Mouse (Mus musculus) hematopoietic stem cell, adult 5-6 weeks (primary cell): ENCODE data around the gene Nfkbid. TPM values are rescaled to one million over a fixed set of nuclear protein-coding genes. Genes with fewer than 3 reads are reported as not detected.
A peak's percentile ranks its signal among the peaks of the same experiment; 100 is the strongest.
"Not testable (repeated sequence)": the region's sequence is repeated elsewhere in the genome, so short reads cannot be mapped to it uniquely, and the experiment has no call there.

ENCODE experiments used
- ATAC-seq, 2 experiments: fragments of 125-278 bp in 1 of 2; replicated peaks in 1 of 2; 2 replicates each; pipeline ENCODE4 v1.8.0; 2016 to 2017; ENCODE audit warnings: inconsistent platforms in 2 of 2, mild to moderate bottlenecking in 2 of 2, moderate number of reproducible peaks in 2 of 2, low read depth in 1 of 2, moderate TSS enrichment in 1 of 2; ENCODE audit not compliant: low FRiP score in 2 of 2, poor library complexity in 2 of 2, severe bottlenecking in 2 of 2, insufficient read depth in 1 of 2, low TSS enrichment in 1 of 2
- total RNA-seq: library from RNA; stranded (forward); fragments of 172-1452, 232-1000 nt; gene quantifications from 2 replicates; pipeline ENCODE4 v1.2.3, GENCODE M21; 2017

Nfkbid gene
- total RNA-seq, 1 experiment from 2014 or later, result 45.4 TPM

- peak; percentile 31 to 76; a peak in 3 of 4 replicates for ATAC-seq
These were observed 32.2 kb downstream of the Nfkbid start for GRCm38 (mm10) chr7:30453766-30454165.

GRCm38 (mm10) chr7:30454259-30454658, 32.7 kb downstream of the Nfkbid start:
- ATAC-seq, result 0 out of 4 replicates have a peak, but pooled peaks of 1 of the 2 experiments have one; percentile 9

- no peak for ATAC-seq
These were observed 35.0 kb downstream of the Nfkbid start for GRCm38 (mm10) chr7:30456487-30456886.

GRCm38 (mm10) chr7:30456911-30457628, 35.5 kb downstream of the Nfkbid start:
- no peak for ATAC-seq

- ATAC-seq, result no peak
These were observed 36.2 kb downstream of the Nfkbid start, which contains the start of the genes Kirrel2 and Nphs1 for GRCm38 (mm10) chr7:30457629-30458330. Gene Kirrel2, minus strand, starts transcription at chr7:30457690. Gene Nphs1, plus strand, starts transcription at chr7:30458315.

- ATAC-seq, result no peak
These were observed 38.0 kb downstream of the Nfkbid start for GRCm38 (mm10) chr7:30459484-30459883.

- no peak for ATAC-seq
These were observed 42.0 kb downstream of the Nfkbid start for GRCm38 (mm10) chr7:30463568-30463967.

GRCm38 (mm10) chr7:30463996-30464395, 42.5 kb downstream of the Nfkbid start:
- no peak for ATAC-seq

- no peak for ATAC-seq
These were observed 43.3 kb downstream of the Nfkbid start for GRCm38 (mm10) chr7:30464816-30465300.

- peak; percentile 32 to 68; a peak in 2 of 4 replicates for ATAC-seq
These were observed 50.9 kb downstream of the Nfkbid start for GRCm38 (mm10) chr7:30472411-30472810.

- ATAC-seq, result no peak
These were observed 53.5 kb downstream of the Nfkbid start for GRCm38 (mm10) chr7:30474999-30475398.

- not testable (repeated sequence) for ATAC-seq
These were observed 54.6 kb downstream of the Nfkbid start for GRCm38 (mm10) chr7:30476136-30476535.

- no peak for ATAC-seq
These were observed 56.2 kb downstream of the Nfkbid start for GRCm38 (mm10) chr7:30477415-30478381.

Other genes with a start within 250 kb of the Nfkbid start
- gene Cox7a1, start 237.6 kb upstream of the Nfkbid start, total RNA-seq, result not detected in 2 replicates
- 215 and 230 TPM in 2 replicates for gene Capns1, start 222.9 kb upstream of the Nfkbid start, total RNA-seq
- 41.9 and 45.3 TPM in 2 replicates for gene Polr2i, start 189.8 kb upstream of the Nfkbid start, total RNA-seq
- gene Tbcb, start 189.5 kb upstream of the Nfkbid start, total RNA-seq, result 24.8 and 35.0 TPM in 2 replicates
- gene Ovol3, start 186.0 kb upstream of the Nfkbid start, total RNA-seq, result not detected in 2 replicates
- gene Thap8, start 141.6 kb upstream of the Nfkbid start, total RNA-seq, result 1.1 TPM in 1 of 2 replicates, not detected in the other
- 6.3 and 11.0 TPM in 2 replicates for gene Wdr62, start 141.3 kb upstream of the Nfkbid start, total RNA-seq
- 4.9 TPM in 1 of 2 replicates, not detected in the other for gene Clip3, start 130.0 kb upstream of the Nfkbid start, total RNA-seq
- 30.5 and 41.4 TPM in 2 replicates for gene Alkbh6, start 113.0 kb upstream of the Nfkbid start, total RNA-seq
- 2.2 and 2.8 TPM in 2 replicates for gene Syne4, start 106.9 kb upstream of the Nfkbid start, total RNA-seq
- 0.44 and 3.9 TPM in 2 replicates for gene E130208F15Rik, start 100.0 kb upstream of the Nfkbid start, total RNA-seq
- gene Sdhaf1, start 97.8 kb upstream of the Nfkbid start, total RNA-seq, result 8.3 and 11.9 TPM in 2 replicates
- gene Lrfn3, start 59.0 kb upstream of the Nfkbid start, total RNA-seq, result not detected in 2 replicates
- gene Tyrobp, start 8.0 kb upstream of the Nfkbid start, total RNA-seq, result 50.4 and 134 TPM in 2 replicates
- 11.6 and 14.3 TPM in 2 replicates for gene Hcst, start 1.9 kb upstream of the Nfkbid start, total RNA-seq
- gene Aplp1, start 23.8 kb downstream of the Nfkbid start, total RNA-seq, result not detected in 2 replicates
- gene Kirrel2, start 36.0 kb downstream of the Nfkbid start, total RNA-seq, result not detected in 2 replicates
- 0.55 and 1.4 TPM in 2 replicates for gene Nphs1, start 36.6 kb downstream of the Nfkbid start, total RNA-seq
- not detected in 2 replicates for gene Prodh2, start 71.9 kb downstream of the Nfkbid start, total RNA-seq
- gene Arhgap33, start 113.3 kb downstream of the Nfkbid start, total RNA-seq, result 10.3 and 15.1 TPM in 2 replicates
- gene Hspb6, start 130.4 kb downstream of the Nfkbid start, total RNA-seq, result 1.6 and 2.7 TPM in 2 replicates
- 14.4 and 17.1 TPM in 2 replicates for gene Proser3, start 130.6 kb downstream of the Nfkbid start, total RNA-seq
- 19.6 and 39.0 TPM in 2 replicates for gene Lin37, start 138.1 kb downstream of the Nfkbid start, total RNA-seq
- gene U2af1l4, start 141.6 kb downstream of the Nfkbid start, total RNA-seq, result 79.4 and 148 TPM in 2 replicates
- gene Gm49396, start 141.6 kb downstream of the Nfkbid start, total RNA-seq, result 5.0 and 9.4 TPM in 2 replicates
- 122 and 158 TPM in 2 replicates for gene Psenen, start 141.9 kb downstream of the Nfkbid start, total RNA-seq
- gene Igflr1, start 143.7 kb downstream of the Nfkbid start, total RNA-seq, result 0.63 TPM in 1 of 2 replicates, not detected in the other
- gene Kmt2b, start 167.0 kb downstream of the Nfkbid start, total RNA-seq, result 18.7 and 26.5 TPM in 2 replicates
- gene Zbtb32, start 177.2 kb downstream of the Nfkbid start, total RNA-seq, result not detected in 2 replicates
- gene Upk1a, start 191.1 kb downstream of the Nfkbid start, total RNA-seq, result not detected in 2 replicates
- 272 and 375 TPM in 2 replicates for gene Cox6b1, start 204.4 kb downstream of the Nfkbid start, total RNA-seq
- not detected in 2 replicates for gene Etv2, start 214.1 kb downstream of the Nfkbid start, total RNA-seq
- gene Rbm42, start 228.6 kb downstream of the Nfkbid start, total RNA-seq, result 17.5 and 44.4 TPM in 2 replicates
- gene Haus5, start 243.3 kb downstream of the Nfkbid start, total RNA-seq, result 16.2 and 20.0 TPM in 2 replicates
- not detected in 2 replicates for gene Pmis2, start 249.9 kb downstream of the Nfkbid start, total RNA-seq